In genomic region chr2:90573640-90574526, GRCm38 (mm10) we compare ENCODE assay signal across 8 mouse cellular contexts. TPM values are rescaled to one million over a fixed set of nuclear protein-coding genes. Genes with fewer than 3 reads are reported as not detected.
A peak's percentile ranks its signal among the peaks of the same experiment; 100 is the strongest.
DNase-seq lines count a peak whose midpoint lies in the region; ATAC-seq and TF ChIP-seq lines count a peak whose summit lies in the region.

No protein-coding gene starts in this region.

- peak overlapping the region; percentile 64 for H3K4me3 ChIP-seq in gastrocnemius, adult 2 months
- H3K4me3 ChIP-seq in C2C12 (ENCODE audit: insufficient read depth, poor library complexity, severe bottlenecking), result peak overlapping the region; percentile 21
- H3K4me3 ChIP-seq in heart, adult 2 months, result peak overlapping the region; percentile 33; the same call in 1 of the 2 replicates
- H3K4me3 ChIP-seq in limb, embryonic 13.5 days, result no peak overlapping the region
- H3K4me3 ChIP-seq in neural tube, embryonic 15.5 days (replicated peaks), result no peak overlapping the region

- H3K9ac ChIP-seq in heart, adult 2 months (ENCODE audit: low read depth, low read length), result peak overlapping the region; percentile 54
- no peak overlapping the region for H3K9ac ChIP-seq in limb, embryonic 13.5 days
- no peak overlapping the region for H3K9ac ChIP-seq in neural tube, embryonic 15.5 days (replicated peaks)

- no peaks in the 10 kb centered on the region for H3K27me3 ChIP-seq in C2C12 (ENCODE audit: control insufficient read depth, insufficient read depth, insufficient read length)
- no peaks in the 10 kb centered on the region for H3K27me3 ChIP-seq in heart, adult 2 months (ENCODE audit: control insufficient read depth, insufficient read depth, low read length)
- H3K27me3 ChIP-seq in limb, embryonic 13.5 days, result peaks cover 25% of the 10 kb centered on the region
- no peaks in the 10 kb centered on the region for H3K27me3 ChIP-seq in neural tube, embryonic 15.5 days (replicated peaks)

- ATAC-seq in limb, embryonic 13.5 days (ENCODE audit: low FRiP score, low read depth), result no peak
- ATAC-seq in neural tube, embryonic 15.5 days (ENCODE audit: low FRiP score), result no peak

- no peak for TF ChIP-seq EP300 in heart, adult 2 months (IDR thresholded peaks at IDR 0.05; ENCODE audit: insufficient read depth, low read depth, low read length)

- peaks cover 1% of the 10 kb centered on the region; the same call in 1 of the 2 replicates for H3K4me1 ChIP-seq in heart, adult 2 months (ENCODE audit: control insufficient read depth, insufficient read depth, low read length)
- peaks cover 4% of the 10 kb centered on the region for H3K4me1 ChIP-seq in limb, embryonic 13.5 days
- H3K4me1 ChIP-seq in neural tube, embryonic 15.5 days, result peaks cover 32% of the 10 kb centered on the region

- peak; percentile 30 for DNase-seq in gastrocnemius, adult 2 months
- DNase-seq in gastrocnemius, postnatal 36 days, result no peak
- peak; percentile 41 to 66 for DNase-seq in heart, adult 2 months
- DNase-seq in frontal cortex, postnatal 14 days (ENCODE audit: low spot score in 2 of 2), result no peak
- no peak for DNase-seq in gastrocnemius, postnatal 4 days (ENCODE audit: low spot score in 2 of 2)

- 0 out of 2 replicates have a peak overlapping the region, but pooled peaks have one; percentile 14 for H3K4me2 ChIP-seq in limb, embryonic 13.5 days (replicated peaks)
- H3K4me2 ChIP-seq in neural tube, embryonic 15.5 days, result peak overlapping the region; percentile 24

- TF ChIP-seq POLR2A in heart, adult 2 months (IDR thresholded peaks at IDR 0.05; ENCODE audit: insufficient read depth, low read depth, low read length), result no peak

- H3K36me3 ChIP-seq in C2C12 (ENCODE audit: control insufficient read depth, insufficient read depth), result no peaks in the 10 kb centered on the region
- H3K36me3 ChIP-seq in heart, adult 2 months (ENCODE audit: control insufficient read depth, insufficient read depth, low read length), result no peaks in the 10 kb centered on the region
- no peaks in the 10 kb centered on the region for H3K36me3 ChIP-seq in limb, embryonic 13.5 days
- H3K36me3 ChIP-seq in neural tube, embryonic 15.5 days, result no peaks in the 10 kb centered on the region

- no peaks in the 10 kb centered on the region for H3K9me3 ChIP-seq in limb, embryonic 13.5 days
- no peaks in the 10 kb centered on the region for H3K9me3 ChIP-seq in neural tube, embryonic 15.5 days (replicated peaks)

- H3K79me2 ChIP-seq in C2C12 (ENCODE audit: control insufficient read depth, insufficient read depth), result peaks cover 78% of the 10 kb centered on the region
- no peaks in the 10 kb centered on the region for H3K79me2 ChIP-seq in heart, adult 2 months (replicated peaks; ENCODE audit: control insufficient read depth, insufficient read depth, low read length)

- peak overlapping the region; percentile 51; the same call in 1 of the 2 replicates for H3K27ac ChIP-seq in gastrocnemius, adult 2 months
- no peak overlapping the region; the same call in 1 of the 2 replicates for H3K27ac ChIP-seq in heart, adult 2 months
- no peak overlapping the region for H3K27ac ChIP-seq in limb, embryonic 13.5 days
- no peak overlapping the region for H3K27ac ChIP-seq in neural tube, embryonic 15.5 days (replicated peaks)

- intact Hi-C loops in gastrocnemius, adult 2 months (cut with DNase I), result no loop called here
- intact Hi-C loops in gastrocnemius, postnatal 36 days (cut with DNase I), result no loop called here
- intact Hi-C loops in heart, adult 2 months (cut with DNase I), result no loop called here

- WGBS in heart, adult 2 months, result 42% methylated on average over 17 of the region's 17 CpGs
- 72% methylated on average over 17 of the region's 17 CpGs for WGBS in limb, embryonic 13.5 days
- 65% methylated on average over 17 of the region's 17 CpGs for WGBS in neural tube, embryonic 15.5 days

- TF ChIP-seq CTCF in gastrocnemius, adult 2 months (IDR thresholded peaks at IDR 0.05), result no peak
- no peak for TF ChIP-seq CTCF in C2C12 (IDR thresholded peaks at IDR 0.05; ENCODE audit: control insufficient read depth, insufficient read depth, insufficient read length)
- no peak for TF ChIP-seq CTCF in heart, adult 2 months (IDR thresholded peaks at IDR 0.05)

- peaks cover 10% of the 10 kb centered on the region for H3K79me3 ChIP-seq in C2C12 (ENCODE audit: low read depth)

- H3ac ChIP-seq in C2C12 (ENCODE audit: control insufficient read depth, insufficient read length, low read depth), result no peak overlapping the region

TF ChIP-seq in C2C12, 6 proteins besides CTCF, POLR2A, EP300 and RAD21:
- TF ChIP-seq MAX (IDR thresholded peaks at IDR 0.05) (no peak), MYOD1 (IDR thresholded peaks at IDR 0.05; ENCODE audit: control insufficient read depth, insufficient read length, low read depth) (no peak), FOSL1 (IDR thresholded peaks at IDR 0.05; ENCODE audit: insufficient read depth, low read length, poor library complexity, severe bottlenecking) (no peak), MYOG (IDR thresholded peaks at IDR 0.05; ENCODE audit: control insufficient read depth, extremely low read depth, insufficient read length) (no peak), USF1 (IDR thresholded peaks at IDR 0.05; ENCODE audit: low read depth) (no peak), CEBPB (IDR thresholded peaks at IDR 0.05; ENCODE audit: low read depth) (no peak)

RNA-seq across cellular contexts. Expression of gene Ptprj, which starts 6.6 kb away (rescaled TPM):
- total RNA-seq in gastrocnemius, adult 2 months (2021), result 1 to 10 TPM; 2.1 to 4.2 TPM
- total RNA-seq in gastrocnemius, postnatal 36 days (2021), result 1 to 10 TPM; 2.7 to 3.6 TPM
- 1.1 TPM for polyA plus RNA-seq in C2C12 (2012; fragmentation: generic; extraction: Trizol)
- 10 to 100 TPM in 1 of 2 experiments, 1 to 10 TPM in 1; 7.4 to 10.5 TPM for total RNA-seq in heart, adult 2 months (2021)
- 3.7 and 4.8 TPM in 2 replicates for polyA plus RNA-seq in heart, adult 2 months (2012; rRNA removed)
- polyA plus RNA-seq in limb, embryonic 13.5 days (2015; fragmentation: Nextera tagmentation; extraction: Ambion mirVana), result 1.3 and 1.6 TPM in 2 replicates
- polyA plus RNA-seq in neural tube, embryonic 15.5 days (2015; fragmentation: Nextera tagmentation; extraction: Ambion mirVana), result 5.8 and 6.0 TPM in 2 replicates
- 10 to 100 TPM; 12.5 to 12.7 TPM for total RNA-seq in gastrocnemius, postnatal 4 days (2021)

Comparison
In these comparisons a context has a peak if more than half of its experiments do, and no peak if none do; other contexts are left out.
1. DNase-seq: peak in gastrocnemius, adult 2 months (single experiment) and heart, adult 2 months (2 of 2); none in gastrocnemius, postnatal 36 days (0 of 2), frontal cortex, postnatal 14 days (0 of 2) and gastrocnemius, postnatal 4 days (0 of 2).
2. H3K4me3 ChIP-seq: peak in gastrocnemius, adult 2 months (single experiment), C2C12 (single experiment) and heart, adult 2 months (single experiment); none in limb, embryonic 13.5 days (single experiment) and neural tube, embryonic 15.5 days (single experiment).